Mouse (Mus musculus): ENCODE results near the gene Rnf182.

DNA sequence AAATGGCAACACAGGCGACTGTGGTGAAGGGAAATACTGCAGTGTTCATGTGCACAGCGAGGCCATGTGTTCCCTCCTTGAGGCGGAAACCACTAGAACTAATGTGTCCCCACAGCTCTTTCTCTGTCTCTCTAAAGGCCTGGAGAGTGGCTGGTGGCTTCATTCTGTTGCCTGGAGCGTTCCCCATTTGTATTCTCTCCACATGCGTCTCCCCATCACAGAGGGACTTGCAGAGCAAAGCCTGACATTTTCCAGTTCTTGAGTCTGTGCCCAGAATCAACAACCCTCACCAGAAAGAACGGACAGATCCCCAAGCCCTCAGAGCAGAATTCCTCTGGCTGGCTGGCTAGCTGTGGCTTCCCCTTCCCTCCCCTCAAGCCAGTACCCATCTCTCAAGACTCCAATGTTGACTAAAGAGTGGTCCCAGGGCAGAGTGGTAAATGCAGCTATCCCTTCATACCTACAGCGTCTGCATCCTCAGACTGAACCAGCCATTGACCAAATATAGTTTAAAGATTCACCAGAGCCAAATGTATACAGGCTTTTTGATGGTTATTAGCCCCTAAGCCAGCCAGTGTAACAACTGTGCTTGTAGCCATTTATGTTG lies 96.3 kb downstream of the Rnf182 start:
- no peak for TF ChIP-seq POLR2A (IDR thresholded peaks at IDR 0.05; ENCODE audit: insufficient read depth, low read length)
- TF ChIP-seq CTCF (IDR thresholded peaks at IDR 0.05; ENCODE audit: low read depth, low read length) = no peak
